Mouse (Mus musculus): ENCODE measurements around the gene Gcm2. TPM values are rescaled to one million over a fixed set of nuclear protein-coding genes. Genes with fewer than 3 reads are reported as not detected.

The Gcm2 gene
- polyA plus RNA-seq, 1 experiment, result not detected

- Histone ChIP-seq H3K36me3 (ENCODE audit: control insufficient read depth, insufficient read depth) (no peaks in the 10 kb centered on the region), H3K79me3 (ENCODE audit: low read depth) (no peaks in the 10 kb centered on the region), H3K79me2 (ENCODE audit: control insufficient read depth, insufficient read depth) (no peaks in the 10 kb centered on the region), H3K4me3 (ENCODE audit: insufficient read depth, poor library complexity, severe bottlenecking) (no peak overlapping the region), H3ac (ENCODE audit: control insufficient read depth, insufficient read length, low read depth) (no peak overlapping the region), H3K27me3 (ENCODE audit: control insufficient read depth, insufficient read depth, insufficient read length) (peaks cover 24% of the 10 kb centered on the region)
- TF ChIP-seq FOSL1 (IDR thresholded peaks at IDR 0.05; ENCODE audit: insufficient read depth, low read length, poor library complexity, severe bottlenecking), result no peak
- TF ChIP-seq MAX (IDR thresholded peaks at IDR 0.05), result no peak
- no peak for TF ChIP-seq MYOD1 (IDR thresholded peaks at IDR 0.05; ENCODE audit: control insufficient read depth, insufficient read length, low read depth)
- TF ChIP-seq MYOG (IDR thresholded peaks at IDR 0.05; ENCODE audit: control insufficient read depth, extremely low read depth, insufficient read length), result no peak
- no peak for TF ChIP-seq CEBPB (IDR thresholded peaks at IDR 0.05; ENCODE audit: low read depth)
These were observed 13.3 kb downstream of the Gcm2 start for GRCm38 (mm10) chr13:41097324-41098058.

GRCm38 (mm10) chr13:41094160-41094559 lies 16.7 kb downstream of the Gcm2 start:
- TF ChIP-seq MAX (IDR thresholded peaks at IDR 0.05), result no peak
- no peak for TF ChIP-seq CEBPB (IDR thresholded peaks at IDR 0.05; ENCODE audit: low read depth)
- no peak for TF ChIP-seq MYOG (IDR thresholded peaks at IDR 0.05; ENCODE audit: control insufficient read depth, extremely low read depth, insufficient read length)
- TF ChIP-seq CTCF (IDR thresholded peaks at IDR 0.05; ENCODE audit: control insufficient read depth, insufficient read depth, insufficient read length), result no peak
- no peak for TF ChIP-seq MYOD1 (IDR thresholded peaks at IDR 0.05; ENCODE audit: control insufficient read depth, insufficient read length, low read depth)
- Histone ChIP-seq H3K79me3 (ENCODE audit: low read depth) (no peaks in the 10 kb centered on the region), H3K4me3 (ENCODE audit: insufficient read depth, poor library complexity, severe bottlenecking) (no peak overlapping the region), H3K36me3 (ENCODE audit: control insufficient read depth, insufficient read depth) (no peaks in the 10 kb centered on the region), H3K79me2 (ENCODE audit: control insufficient read depth, insufficient read depth) (no peaks in the 10 kb centered on the region), H3ac (ENCODE audit: control insufficient read depth, insufficient read length, low read depth) (no peak overlapping the region), H3K27me3 (ENCODE audit: control insufficient read depth, insufficient read depth, insufficient read length) (peaks cover 37% of the 10 kb centered on the region)

GRCm38 (mm10) chr13:41091271-41091670 lies 19.6 kb downstream of the Gcm2 start:
- Histone ChIP-seq H3ac (ENCODE audit: control insufficient read depth, insufficient read length, low read depth) (no peak overlapping the region), H3K27me3 (ENCODE audit: control insufficient read depth, insufficient read depth, insufficient read length) (peaks cover 26% of the 10 kb centered on the region), H3K79me3 (ENCODE audit: low read depth) (no peaks in the 10 kb centered on the region), H3K36me3 (ENCODE audit: control insufficient read depth, insufficient read depth) (no peaks in the 10 kb centered on the region), H3K79me2 (ENCODE audit: control insufficient read depth, insufficient read depth) (no peaks in the 10 kb centered on the region), H3K4me3 (ENCODE audit: insufficient read depth, poor library complexity, severe bottlenecking) (no peak overlapping the region)
- TF ChIP-seq USF1 (IDR thresholded peaks at IDR 0.05; ENCODE audit: low read depth), result no peak
- no peak for TF ChIP-seq CEBPB (IDR thresholded peaks at IDR 0.05; ENCODE audit: low read depth)

GRCm38 (mm10) chr13:41088746-41089145 lies 22.1 kb downstream of the Gcm2 start:
- no peak for TF ChIP-seq CTCF (IDR thresholded peaks at IDR 0.05; ENCODE audit: control insufficient read depth, insufficient read depth, insufficient read length)
- no peak for TF ChIP-seq MYOG (IDR thresholded peaks at IDR 0.05; ENCODE audit: control insufficient read depth, extremely low read depth, insufficient read length)
- no peak for TF ChIP-seq MAX (IDR thresholded peaks at IDR 0.05)
- TF ChIP-seq MYOD1 (IDR thresholded peaks at IDR 0.05; ENCODE audit: control insufficient read depth, insufficient read length, low read depth), result no peak
- TF ChIP-seq FOSL1 (IDR thresholded peaks at IDR 0.05; ENCODE audit: insufficient read depth, low read length, poor library complexity, severe bottlenecking), result no peak
- TF ChIP-seq CEBPB (IDR thresholded peaks at IDR 0.05; ENCODE audit: low read depth), result no peak
- TF ChIP-seq USF1 (IDR thresholded peaks at IDR 0.05; ENCODE audit: low read depth), result no peak
- H3K79me2 ChIP-seq (ENCODE audit: control insufficient read depth, insufficient read depth), result no peaks in the 10 kb centered on the region
- H3ac ChIP-seq (ENCODE audit: control insufficient read depth, insufficient read length, low read depth), result no peak overlapping the region
- no peaks in the 10 kb centered on the region for H3K36me3 ChIP-seq (ENCODE audit: control insufficient read depth, insufficient read depth)
- no peaks in the 10 kb centered on the region for H3K79me3 ChIP-seq (ENCODE audit: low read depth)
- peaks cover 26% of the 10 kb centered on the region for H3K27me3 ChIP-seq (ENCODE audit: control insufficient read depth, insufficient read depth, insufficient read length)
- no peak overlapping the region for H3K4me3 ChIP-seq (ENCODE audit: insufficient read depth, poor library complexity, severe bottlenecking)

- Histone ChIP-seq H3K79me2 (ENCODE audit: control insufficient read depth, insufficient read depth) (no peaks in the 10 kb centered on the region), H3K36me3 (ENCODE audit: control insufficient read depth, insufficient read depth) (no peaks in the 10 kb centered on the region), H3K79me3 (ENCODE audit: low read depth) (no peaks in the 10 kb centered on the region), H3K27me3 (ENCODE audit: control insufficient read depth, insufficient read depth, insufficient read length) (peaks cover 4% of the 10 kb centered on the region), H3ac (ENCODE audit: control insufficient read depth, insufficient read length, low read depth) (no peak overlapping the region), H3K4me3 (ENCODE audit: insufficient read depth, poor library complexity, severe bottlenecking) (no peak overlapping the region)
- TF ChIP-seq CTCF (IDR thresholded peaks at IDR 0.05; ENCODE audit: control insufficient read depth, insufficient read depth, insufficient read length) (no peak), CEBPB (IDR thresholded peaks at IDR 0.05; ENCODE audit: low read depth) (no peak), MYOG (IDR thresholded peaks at IDR 0.05; ENCODE audit: control insufficient read depth, extremely low read depth, insufficient read length) (no peak), USF1 (IDR thresholded peaks at IDR 0.05; ENCODE audit: low read depth) (no peak), MYOD1 (IDR thresholded peaks at IDR 0.05; ENCODE audit: control insufficient read depth, insufficient read length, low read depth) (no peak), FOSL1 (IDR thresholded peaks at IDR 0.05; ENCODE audit: insufficient read depth, low read length, poor library complexity, severe bottlenecking) (no peak), MAX (IDR thresholded peaks at IDR 0.05) (no peak)
These were observed 25.7 kb downstream of the Gcm2 start for GRCm38 (mm10) chr13:41085140-41085539.

GRCm38 (mm10) chr13:41084521-41084920 lies 26.3 kb downstream of the Gcm2 start:
- TF ChIP-seq FOSL1 (IDR thresholded peaks at IDR 0.05; ENCODE audit: insufficient read depth, low read length, poor library complexity, severe bottlenecking), result no peak
- TF ChIP-seq CEBPB (IDR thresholded peaks at IDR 0.05; ENCODE audit: low read depth), result no peak
- TF ChIP-seq MAX (IDR thresholded peaks at IDR 0.05), result no peak
- no peak for TF ChIP-seq MYOD1 (IDR thresholded peaks at IDR 0.05; ENCODE audit: control insufficient read depth, insufficient read length, low read depth)
- no peak for TF ChIP-seq CTCF (IDR thresholded peaks at IDR 0.05; ENCODE audit: control insufficient read depth, insufficient read depth, insufficient read length)
- TF ChIP-seq USF1 (IDR thresholded peaks at IDR 0.05; ENCODE audit: low read depth), result no peak
- TF ChIP-seq MYOG (IDR thresholded peaks at IDR 0.05; ENCODE audit: control insufficient read depth, extremely low read depth, insufficient read length), result no peak

More at GRCm38 (mm10) chr13:41084521-41084920, 26.3 kb downstream of the Gcm2 start:
- Histone ChIP-seq H3K36me3 (ENCODE audit: control insufficient read depth, insufficient read depth) (no peaks in the 10 kb centered on the region), H3K4me3 (ENCODE audit: insufficient read depth, poor library complexity, severe bottlenecking) (no peak overlapping the region), H3ac (ENCODE audit: control insufficient read depth, insufficient read length, low read depth) (no peak overlapping the region), H3K79me3 (ENCODE audit: low read depth) (no peaks in the 10 kb centered on the region), H3K79me2 (ENCODE audit: control insufficient read depth, insufficient read depth) (no peaks in the 10 kb centered on the region), H3K27me3 (ENCODE audit: control insufficient read depth, insufficient read depth, insufficient read length) (peaks cover 4% of the 10 kb centered on the region)
